Mouse (Mus musculus): ENCODE measurements at regions not wholly inside any gene's neighbourhood (a gene's known extent, or its start where the extent isn't known, plus 50 kb on each side); places are given as distances from the start of the nearest gene placed in this dataset.

GRCm38 (mm10) chr10:117439206-117440110, 59.6 kb upstream of the Cpsf6 start:
- peaks cover 5% of the 10 kb centered on the region for H3K4me1 ChIP-seq (replicated peaks; ENCODE audit: control insufficient read depth, insufficient read depth, low read length)
- WGBS: 93% methylated on average over 3 of the region's 3 CpGs
- no peak overlapping the region for H3K4me2 ChIP-seq (ENCODE audit: low read depth, low read length)
- no peak overlapping the region for H3K9ac ChIP-seq (ENCODE audit: low read length)
- no peaks in the 10 kb centered on the region for H3K36me3 ChIP-seq (ENCODE audit: control insufficient read depth, insufficient read depth, low read length)
- no peak overlapping the region for H3K4me3 ChIP-seq (ENCODE audit: low read length)
- no peaks in the 10 kb centered on the region for H3K9me3 ChIP-seq (ENCODE audit: control insufficient read depth, low read length)
- no peak overlapping the region for H3K27ac ChIP-seq (ENCODE audit: low read length)
- H3K27me3 ChIP-seq (ENCODE audit: control insufficient read depth, insufficient read depth, low read depth, low read length): no peaks in the 10 kb centered on the region
- ATAC-seq (ENCODE audit: low read depth): no peak

GRCm38 (mm10) chr10:117438614-117439193, 58.9 kb upstream of the Cpsf6 start:
- no peaks in the 10 kb centered on the region for H3K27me3 ChIP-seq (ENCODE audit: control insufficient read depth, insufficient read depth, low read depth, low read length)
- no peak overlapping the region for H3K9ac ChIP-seq (ENCODE audit: low read length)
- H3K9me3 ChIP-seq (ENCODE audit: control insufficient read depth, low read length): no peaks in the 10 kb centered on the region
- peaks cover 5% of the 10 kb centered on the region for H3K4me1 ChIP-seq (replicated peaks; ENCODE audit: control insufficient read depth, insufficient read depth, low read length)
- WGBS: 96% methylated on average over 3 of the region's 3 CpGs
- H3K36me3 ChIP-seq (ENCODE audit: control insufficient read depth, insufficient read depth, low read length): no peaks in the 10 kb centered on the region
- H3K4me3 ChIP-seq (ENCODE audit: low read length): no peak overlapping the region
- H3K4me2 ChIP-seq (ENCODE audit: low read depth, low read length): no peak overlapping the region
- no peak for ATAC-seq (ENCODE audit: low read depth)
- H3K27ac ChIP-seq (ENCODE audit: low read length): no peak overlapping the region

GRCm38 (mm10) chr10:117437970-117438369, 58.2 kb upstream of the Cpsf6 start:
- no peak overlapping the region for H3K4me3 ChIP-seq (ENCODE audit: low read length)
- 83% methylated on average over 2 of the region's 2 CpGs for WGBS
- H3K27ac ChIP-seq (ENCODE audit: low read length): no peak overlapping the region
- ATAC-seq (ENCODE audit: low read depth): no peak
- H3K9ac ChIP-seq (ENCODE audit: low read length): no peak overlapping the region
- H3K4me1 ChIP-seq (replicated peaks; ENCODE audit: control insufficient read depth, insufficient read depth, low read length): peaks cover 5% of the 10 kb centered on the region
- H3K9me3 ChIP-seq (ENCODE audit: control insufficient read depth, low read length): no peaks in the 10 kb centered on the region
- no peaks in the 10 kb centered on the region for H3K36me3 ChIP-seq (ENCODE audit: control insufficient read depth, insufficient read depth, low read length)
- H3K4me2 ChIP-seq (ENCODE audit: low read depth, low read length): no peak overlapping the region
- H3K27me3 ChIP-seq (ENCODE audit: control insufficient read depth, insufficient read depth, low read depth, low read length): no peaks in the 10 kb centered on the region

- Histone ChIP-seq H3K4me2 (ENCODE audit: low read depth, low read length) (peak overlapping the region; percentile 29), H3K27me3 (ENCODE audit: control insufficient read depth, insufficient read depth, low read depth, low read length) (no peaks in the 10 kb centered on the region), H3K36me3 (ENCODE audit: control insufficient read depth, insufficient read depth, low read length) (no peaks in the 10 kb centered on the region), H3K27ac (ENCODE audit: low read length) (no peak overlapping the region), H3K9ac (ENCODE audit: low read length) (no peak overlapping the region), H3K4me3 (ENCODE audit: low read length) (no peak overlapping the region), H3K4me1 (replicated peaks; ENCODE audit: control insufficient read depth, insufficient read depth, low read length) (peaks cover 6% of the 10 kb centered on the region), H3K9me3 (ENCODE audit: control insufficient read depth, low read length) (no peaks in the 10 kb centered on the region)
- ATAC-seq (ENCODE audit: low read depth): no peak
- 37% methylated on average over 27 of the region's 27 CpGs for WGBS
Observed at GRCm38 (mm10) chr10:117436875-117437715, 57.3 kb upstream of the Cpsf6 start.

- ATAC-seq (ENCODE audit: low read depth): no peak
- Histone ChIP-seq H3K9me3 (ENCODE audit: control insufficient read depth, low read length) (no peaks in the 10 kb centered on the region), H3K4me1 (replicated peaks; ENCODE audit: control insufficient read depth, insufficient read depth, low read length) (peaks cover 8% of the 10 kb centered on the region), H3K36me3 (ENCODE audit: control insufficient read depth, insufficient read depth, low read length) (no peaks in the 10 kb centered on the region), H3K27ac (ENCODE audit: low read length) (no peak overlapping the region), H3K27me3 (ENCODE audit: control insufficient read depth, insufficient read depth, low read depth, low read length) (no peaks in the 10 kb centered on the region), H3K4me2 (ENCODE audit: low read depth, low read length) (no peak overlapping the region), H3K4me3 (ENCODE audit: low read length) (no peak overlapping the region), H3K9ac (ENCODE audit: low read length) (no peak overlapping the region)
- WGBS: 55% methylated on average over 8 of the region's 8 CpGs
Observed at GRCm38 (mm10) chr10:117436308-117436874, 56.6 kb upstream of the Cpsf6 start.

- Histone ChIP-seq H3K4me3 (ENCODE audit: low read length) (peak overlapping the region; percentile 38), H3K9ac (ENCODE audit: low read length) (no peak overlapping the region; the same call in 1 of the 2 replicates)
Observed at GRCm38 (mm10) chr10:117435734-117436121, 55.9 kb upstream of the Cpsf6 start.

GRCm38 (mm10) chr10:117434871-117435733, 55.3 kb upstream of the Cpsf6 start:
- Histone ChIP-seq H3K27ac (ENCODE audit: low read length) (0 out of 2 replicates have a peak overlapping the region, but pooled peaks have one; percentile 4), H3K4me1 (replicated peaks; ENCODE audit: control insufficient read depth, insufficient read depth, low read length) (peaks cover 8% of the 10 kb centered on the region), H3K9ac (ENCODE audit: low read length) (peak overlapping the region; percentile 21), H3K4me3 (ENCODE audit: low read length) (peak overlapping the region; percentile 38), H3K4me2 (ENCODE audit: low read depth, low read length) (peak overlapping the region; percentile 66), H3K27me3 (ENCODE audit: control insufficient read depth, insufficient read depth, low read depth, low read length) (no peaks in the 10 kb centered on the region), H3K9me3 (ENCODE audit: control insufficient read depth, low read length) (no peaks in the 10 kb centered on the region), H3K36me3 (ENCODE audit: control insufficient read depth, insufficient read depth, low read length) (no peaks in the 10 kb centered on the region)
- 6% methylated on average over 33 of the region's 33 CpGs for WGBS
- peak; percentile 85 for ATAC-seq (ENCODE audit: low read depth)

More at GRCm38 (mm10) chr10:117435734-117436121, 55.9 kb upstream of the Cpsf6 start:
- peaks cover 8% of the 10 kb centered on the region for H3K4me1 ChIP-seq (replicated peaks; ENCODE audit: control insufficient read depth, insufficient read depth, low read length)
- H3K27me3 ChIP-seq (ENCODE audit: control insufficient read depth, insufficient read depth, low read depth, low read length): no peaks in the 10 kb centered on the region
- H3K9me3 ChIP-seq (ENCODE audit: control insufficient read depth, low read length): no peaks in the 10 kb centered on the region
- peak overlapping the region; percentile 66 for H3K4me2 ChIP-seq (ENCODE audit: low read depth, low read length)
- no peak for ATAC-seq (ENCODE audit: low read depth)
- H3K27ac ChIP-seq (ENCODE audit: low read length): no peak overlapping the region
- WGBS: 37% methylated on average over 12 of the region's 12 CpGs
- no peaks in the 10 kb centered on the region for H3K36me3 ChIP-seq (ENCODE audit: control insufficient read depth, insufficient read depth, low read length)

- Histone ChIP-seq H3K9ac (ENCODE audit: low read length) (no peak overlapping the region), H3K27me3 (ENCODE audit: control insufficient read depth, insufficient read depth, low read depth, low read length) (no peaks in the 10 kb centered on the region), H3K4me1 (replicated peaks; ENCODE audit: control insufficient read depth, insufficient read depth, low read length) (peaks cover 8% of the 10 kb centered on the region), H3K4me2 (ENCODE audit: low read depth, low read length) (no peak overlapping the region), H3K27ac (ENCODE audit: low read length) (no peak overlapping the region), H3K4me3 (ENCODE audit: low read length) (no peak overlapping the region), H3K36me3 (ENCODE audit: control insufficient read depth, insufficient read depth, low read length) (no peaks in the 10 kb centered on the region), H3K9me3 (ENCODE audit: control insufficient read depth, low read length) (no peaks in the 10 kb centered on the region)
- 88% methylated on average over 8 of the region's 8 CpGs for WGBS
- no peak for ATAC-seq (ENCODE audit: low read depth)
Observed at GRCm38 (mm10) chr10:117434293-117434842, 54.6 kb upstream of the Cpsf6 start.

Data from lung, embryonic 16.5 days (tissue).